Mouse (Mus musculus) brain, embryonic 14.5 days (tissue): ENCODE measurements around the gene Zkscan5. TPM values are rescaled to one million over a fixed set of nuclear protein-coding genes. Genes with fewer than 3 reads are reported as not detected.
"Not testable (repeated sequence)": the region's sequence is repeated elsewhere in the genome, so short reads cannot be mapped to it uniquely, and the experiment has no call there.

Experiments
- DNase-seq: peaks from one replicate; pipeline ENCODE4 v3.0.0-alpha.2; 2011; ENCODE audit warnings: low read depth
- CTCF ChIP-seq: fragments of 200-500 bp; IDR thresholded peaks from 2 replicates; pipeline ENCODE4 v1.5.1; 2012; ENCODE audit warnings: inconsistent platforms, mild to moderate bottlenecking, moderate library complexity, borderline replicate concordance; ENCODE audit not compliant: insufficient read depth, insufficient read length; ENCODE audit errors: extremely low read depth
- POLR2A ChIP-seq: fragments of 200-500 bp; IDR thresholded peaks from 2 replicates; pipeline ENCODE4 v1.6.1; 2012; ENCODE audit warnings: mild to moderate bottlenecking, inconsistent platforms, borderline replicate concordance; ENCODE audit not compliant: poor library complexity, insufficient read depth, insufficient read length, severe bottlenecking; ENCODE audit errors: extremely low read depth
- polyA plus RNA-seq: library from polyadenylated mRNA; depleted of rRNA; stranded (reverse); fragments of >200 nt; gene quantifications from 2 replicates; pipeline ENCODE4 v1.2.3, GENCODE M21; 2012

Gene Zkscan5
- polyA plus RNA-seq, 1 experiment: 12.3 TPM

GRCm38 (mm10) chr5:145190875-145191798 is 13.2 kb upstream of the Zkscan5 start:
- peak; percentile 15; the same call in 1 of the 2 replicates for TF ChIP-seq POLR2A
- TF ChIP-seq CTCF: no peak
- DNase-seq: peak; percentile 98

- TF ChIP-seq POLR2A (no peak), CTCF (no peak)
Observed at GRCm38 (mm10) chr5:145191962-145192361, 12.4 kb upstream of the Zkscan5 start, which contains the start of gene Atp5j2. Gene Atp5j2, minus strand, starts transcription at chr5:145192062.

GRCm38 (mm10) chr5:145200387-145200786 is 4.0 kb upstream of the Zkscan5 start:
- DNase-seq: no peak
- TF ChIP-seq CTCF: no peak
- no peak for TF ChIP-seq POLR2A

More at GRCm38 (mm10) chr5:145191962-145192361, 12.4 kb upstream of the Zkscan5 start, which contains the start of gene Atp5j2:
- DNase-seq: no peak

GRCm38 (mm10) chr5:145201321-145201991 is 2.9 kb upstream of the Zkscan5 start, which contains the start of gene Zkscan14:
Gene Zkscan14, minus strand, starts transcription at chr5:145201868.
- DNase-seq: peak; percentile 97
- TF ChIP-seq POLR2A: peak; percentile 12; the same call in 1 of the 2 replicates
- no peak for TF ChIP-seq CTCF

- no peak for DNase-seq
- TF ChIP-seq CTCF (no peak), POLR2A (no peak)
Observed at GRCm38 (mm10) chr5:145202446-145202845, 1.9 kb upstream of the Zkscan5 start.

GRCm38 (mm10) chr5:145205041-145205440 is 679 bp downstream of the Zkscan5 start:
- TF ChIP-seq CTCF (no peak), POLR2A (no peak)

GRCm38 (mm10) chr5:145207385-145207784 is 3.0 kb downstream of the Zkscan5 start:
- TF ChIP-seq POLR2A (no peak), CTCF (no peak)
- no peak for DNase-seq

More at GRCm38 (mm10) chr5:145205041-145205440, 679 bp downstream of the Zkscan5 start:
- no peak for DNase-seq

- TF ChIP-seq CTCF (no peak), POLR2A (no peak)
- DNase-seq: no peak
Observed at GRCm38 (mm10) chr5:145207954-145208353, 3.6 kb downstream of the Zkscan5 start.

GRCm38 (mm10) chr5:145208391-145208790 is 4.0 kb downstream of the Zkscan5 start:
- DNase-seq: not testable (repeated sequence)

- no peak for DNase-seq
- no peak for TF ChIP-seq CTCF
- no peak for TF ChIP-seq POLR2A
Observed at GRCm38 (mm10) chr5:145211340-145211739, 7.0 kb downstream of the Zkscan5 start.

- TF ChIP-seq CTCF (no peak), POLR2A (no peak)
- DNase-seq: no peak
Observed at GRCm38 (mm10) chr5:145212216-145212615, 7.9 kb downstream of the Zkscan5 start.

- TF ChIP-seq CTCF (no peak), POLR2A (no peak)
- DNase-seq: no peak
Observed at GRCm38 (mm10) chr5:145213505-145213904, 9.1 kb downstream of the Zkscan5 start.

GRCm38 (mm10) chr5:145214679-145215078 is 10.3 kb downstream of the Zkscan5 start:
- DNase-seq: no peak
- TF ChIP-seq POLR2A (no peak), CTCF (no peak)
